Mouse (Mus musculus): Measurements from ENCODE around the gene Bnipl.
"Not testable (repeated sequence)": the region's sequence is repeated elsewhere in the genome, so short reads cannot be mapped to it uniquely, and the experiment has no call there.

Bnipl gene

DNA sequence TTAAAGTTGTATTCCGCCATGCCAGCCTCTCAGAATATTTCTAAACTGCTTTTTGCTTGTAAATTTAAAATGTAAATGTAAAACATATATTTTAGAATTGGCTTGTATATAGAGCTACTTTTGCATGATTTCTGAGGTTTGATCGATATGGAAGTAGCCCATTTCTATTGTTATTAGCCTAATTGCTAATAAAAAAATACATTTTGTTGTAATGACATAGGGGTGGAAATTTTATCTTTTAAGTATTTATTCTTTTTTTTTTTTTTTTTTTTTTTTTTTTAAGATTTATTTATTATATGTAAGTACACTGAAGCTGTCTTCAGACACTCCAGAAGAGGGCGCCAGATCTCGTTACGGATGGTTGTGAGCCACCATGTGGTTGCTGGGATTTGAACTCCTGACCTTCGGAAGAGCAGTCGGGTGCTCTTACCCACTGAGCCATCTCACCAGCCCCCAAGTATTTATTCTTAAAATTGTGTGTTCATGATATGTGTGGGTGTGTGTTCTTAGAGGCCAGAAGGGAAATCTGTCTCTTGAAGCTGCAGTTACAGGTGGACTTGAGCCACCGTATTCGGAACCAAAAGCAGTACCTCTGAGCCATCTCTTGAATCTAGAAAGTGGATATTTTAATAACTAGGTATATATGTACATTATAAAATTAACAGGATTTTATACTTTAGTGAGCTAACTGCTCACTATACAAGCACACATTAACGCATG lies 37.9 kb downstream of the Bnipl start:
- not testable (repeated sequence) for DNase-seq (ENCODE audit: low read depth, low spot score)

DNA sequence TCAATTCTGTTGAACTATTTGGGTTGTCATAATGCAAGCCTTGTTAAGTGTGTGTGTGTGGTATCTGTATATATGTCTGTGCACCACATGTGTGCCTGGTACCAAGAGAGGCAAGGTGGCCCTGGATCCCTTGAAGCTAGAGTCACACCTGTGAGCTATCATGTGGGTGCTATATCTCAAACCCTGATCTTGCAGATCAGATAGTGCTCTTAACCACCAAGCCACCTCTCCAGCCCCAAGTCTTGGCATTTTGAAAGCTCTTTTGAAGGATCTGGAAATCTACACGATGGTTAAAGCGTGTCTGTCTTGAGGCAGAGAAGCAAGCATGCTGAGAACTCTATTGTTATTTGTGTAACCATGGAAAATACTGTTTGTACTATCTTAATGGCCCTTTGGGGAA lies 40.4 kb downstream of the Bnipl start:
- no peak for DNase-seq (ENCODE audit: low read depth, low spot score)

DNA sequence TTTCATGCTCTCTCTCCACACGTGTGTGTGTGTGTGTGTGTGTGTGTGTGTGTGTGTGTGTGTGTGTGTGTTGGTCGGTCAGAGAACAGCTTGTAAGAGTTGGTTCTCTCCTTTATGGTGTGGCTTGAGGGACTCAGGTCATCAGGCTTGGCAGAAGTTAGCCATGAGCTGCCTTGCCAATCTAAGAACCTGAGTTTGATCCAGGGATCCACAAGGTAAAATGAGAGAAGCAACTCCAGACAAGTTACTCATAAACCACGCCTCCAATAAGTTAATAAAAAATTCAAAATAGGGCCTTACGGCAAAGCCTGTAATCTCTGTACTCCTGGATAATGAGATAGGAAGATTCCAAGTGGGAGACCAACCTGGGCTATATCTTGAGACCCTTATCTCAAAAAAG lies 42.7 kb downstream of the Bnipl start:
- DNase-seq (ENCODE audit: low read depth, low spot score), result no peak

DNA sequence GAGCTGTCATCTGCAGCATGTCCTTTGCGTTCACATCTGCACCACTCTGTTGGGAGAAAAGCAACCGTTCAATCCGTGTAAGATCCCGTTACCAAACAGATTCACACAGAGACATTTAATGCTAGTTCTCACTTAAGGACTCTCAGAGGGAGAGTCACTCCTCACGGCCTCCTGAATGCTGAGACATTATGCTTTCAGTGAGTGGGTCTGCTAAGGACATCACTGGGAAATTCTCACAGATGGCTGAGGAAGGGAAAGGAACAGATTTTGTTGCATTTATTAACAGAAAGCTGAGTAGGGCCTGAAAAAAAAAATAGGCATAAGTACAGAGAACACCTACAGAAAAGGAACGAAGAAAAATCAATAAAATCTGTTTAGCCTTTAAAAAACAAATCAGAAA lies 47.1 kb downstream of the Bnipl start:
- peak; percentile 79 for DNase-seq (ENCODE audit: low read depth, low spot score)

DNA sequence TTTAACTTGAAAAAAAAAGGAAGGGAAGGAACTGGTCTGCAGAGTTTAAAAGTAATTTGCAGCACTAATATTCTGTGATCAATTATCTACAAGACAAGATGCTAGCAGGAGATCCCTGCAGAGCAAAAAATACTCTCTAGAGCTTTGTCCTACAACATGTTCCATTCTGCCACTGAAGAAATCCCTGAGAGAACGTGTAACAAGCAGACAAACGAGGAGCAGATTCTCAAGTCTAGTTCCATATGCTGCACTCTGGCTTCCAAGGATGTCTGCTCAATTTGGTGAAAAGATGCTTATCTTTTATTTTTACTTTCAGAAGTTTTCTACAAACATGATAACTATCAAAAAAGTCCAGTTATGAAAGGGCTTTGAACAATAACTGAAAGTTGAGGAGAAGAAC lies 50.4 kb downstream of the Bnipl start:
- DNase-seq (ENCODE audit: low read depth, low spot score), result peak; percentile 59

DNA sequence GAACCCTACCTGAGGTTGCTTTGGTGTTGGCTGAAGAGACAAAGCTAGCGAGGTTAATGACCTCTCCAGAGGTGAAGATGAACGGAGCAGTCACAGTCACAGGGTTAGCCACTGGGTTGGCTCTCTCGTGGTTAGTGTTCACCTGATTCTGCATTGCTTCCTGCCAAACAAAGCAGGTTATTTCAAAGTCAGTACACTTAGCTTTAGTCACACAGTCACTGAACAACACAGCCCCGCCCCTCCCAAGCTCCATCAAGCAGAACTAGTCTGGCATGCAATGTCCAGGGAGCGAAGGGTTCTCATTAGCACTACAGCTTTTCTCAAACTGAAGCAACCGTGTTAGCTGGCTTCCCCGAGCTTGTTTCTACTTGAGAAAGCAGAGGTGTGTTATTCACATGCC lies 50.9 kb downstream of the Bnipl start:
- DNase-seq (ENCODE audit: low read depth, low spot score), result no peak

DNA sequence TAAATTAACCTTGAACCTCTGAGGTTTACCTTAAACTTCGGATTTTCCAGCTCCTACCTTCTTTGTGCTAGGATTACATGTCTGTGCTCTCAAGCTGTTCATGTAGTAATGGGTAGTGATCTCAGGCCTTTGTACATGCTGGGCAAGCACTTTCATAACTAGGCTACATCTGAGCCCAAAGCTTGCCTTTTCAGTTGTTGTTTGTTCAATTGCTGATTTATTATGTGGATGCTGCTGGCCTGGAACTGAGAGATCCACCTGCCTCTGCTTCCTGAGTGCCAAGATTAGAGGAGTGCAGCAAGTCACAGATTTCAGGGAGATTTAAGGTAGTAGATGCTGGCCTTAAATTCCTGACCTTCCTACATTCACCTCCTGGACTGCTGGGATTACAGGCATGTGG lies 51.9 kb downstream of the Bnipl start:
- DNase-seq (ENCODE audit: low read depth, low spot score), result no peak

DNA sequence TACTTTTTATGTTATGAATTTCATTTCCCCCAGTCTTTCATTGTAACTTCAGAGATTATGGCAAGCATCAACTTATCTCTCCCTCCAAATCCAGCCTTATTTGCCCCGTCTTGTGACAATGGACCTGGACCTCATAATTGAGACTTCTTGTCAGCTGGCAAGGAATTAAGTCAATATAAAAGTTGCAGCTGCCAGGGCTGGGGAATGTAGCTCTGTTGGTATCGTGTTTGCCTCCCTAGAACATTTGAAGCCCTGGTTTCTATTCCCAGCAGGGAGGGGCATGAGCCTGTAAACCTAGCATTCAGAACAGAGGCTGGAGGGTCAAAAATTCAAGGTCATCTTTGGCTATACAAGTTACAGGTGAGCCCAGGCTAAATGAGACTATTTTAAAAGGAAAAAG lies 55.2 kb downstream of the Bnipl start:
- no peak for DNase-seq (ENCODE audit: low read depth, low spot score)

DNA sequence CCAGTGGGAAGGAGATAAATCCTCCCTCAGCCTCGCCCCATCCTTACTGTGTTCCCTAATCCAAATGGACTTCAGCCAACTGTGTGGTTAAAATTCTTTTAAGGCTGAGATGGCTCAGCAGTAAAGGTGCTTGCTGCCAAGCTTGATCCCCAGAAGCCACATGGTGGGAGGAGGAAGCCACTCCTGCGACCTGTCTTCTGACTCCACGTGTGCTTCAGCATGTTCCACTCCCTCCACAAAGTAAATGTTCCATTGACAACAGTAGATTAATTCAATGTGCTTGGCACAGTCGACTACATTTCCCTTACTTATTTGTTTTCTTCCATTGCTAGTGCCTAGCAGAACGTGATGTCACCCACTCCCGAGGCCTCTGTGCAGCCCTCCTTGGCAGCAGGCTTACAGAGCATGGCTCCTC lies 56.3 kb downstream of the Bnipl start:
- peak; percentile 78 for DNase-seq (ENCODE audit: low read depth, low spot score)
